Mouse (Mus musculus): ENCODE results near the gene Tnfsf4.

GRCm38 (mm10) chr1:161427057-161427311 lies 31.8 kb downstream of the Tnfsf4 start:
- TF ChIP-seq CTCF (IDR thresholded peaks at IDR 0.05; ENCODE audit: control insufficient read depth, insufficient read depth, low read length) (no peak), POLR2A (IDR thresholded peaks at IDR 0.05; ENCODE audit: borderline replicate concordance, control insufficient read depth, low read depth, low read length) (no peak)

Measured in bone marrow, adult 2 months (tissue).